In the genomic region with DNA sequence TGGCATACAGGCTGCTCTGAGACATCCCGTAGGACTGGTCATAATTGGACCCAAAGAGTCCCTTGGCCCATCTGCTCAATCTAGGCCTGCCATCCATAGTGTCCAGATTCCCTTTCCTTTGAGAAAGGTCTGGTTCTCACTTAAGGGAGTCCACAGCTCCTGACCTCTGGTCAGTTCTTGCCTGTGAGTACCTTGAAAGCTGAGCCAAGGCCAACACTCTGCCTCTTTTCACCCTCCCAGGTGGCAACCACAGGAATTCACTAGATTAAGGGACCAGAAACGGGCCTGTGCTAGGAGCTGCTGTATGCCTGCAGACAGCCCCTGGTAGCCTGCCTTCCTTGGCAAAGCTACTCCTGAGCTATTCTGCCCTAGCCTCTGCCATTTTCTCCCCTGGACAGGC, we compare ENCODE assay signal across 17 mouse cellular contexts. TPM values are rescaled to one million over a fixed set of nuclear protein-coding genes. Genes with fewer than 3 reads are reported as not detected.
DNase-seq lines count a peak whose midpoint lies in the region; ATAC-seq and TF ChIP-seq lines count a peak whose summit lies in the region.
"Had no signal": no experiment of that assay in that cellular context is flagged by ENCODE, and none has a peak within 500 bp of the region (broad histone marks: within the 10 kb centered on the region; RNA-seq: fewer than 3 reads in every experiment).

No protein-coding gene starts in this region.

- no peak for DNase-seq in forebrain, postnatal 0 days
- DNase-seq in forebrain, embryonic 11.5 days (ENCODE audit: low spot score) = no peak
- DNase-seq in hindbrain, embryonic 11.5 days (ENCODE audit: low spot score) = no peak
- peak; percentile 46 for DNase-seq in lung, adult 2 months
- DNase-seq in layer of hippocampus, adult 9-10 months (ENCODE audit: low spot score) = no peak
- no peak for DNase-seq in spleen, postnatal 10 days (ENCODE audit: low spot score in 2 of 2)
- DNase-seq: cerebellum, adult 2 months; embryo, embryonic 11 days; kidney, postnatal 25 days; right cerebral cortex, postnatal 25 days had no signal

- no peak for TF ChIP-seq POLR2A in lung, adult 2 months (IDR thresholded peaks at IDR 0.05; ENCODE audit: borderline replicate concordance, extremely low read depth, low read depth, low read length)

- 85% methylated on average over 2 of the region's 2 CpGs for WGBS in forebrain, postnatal 0 days
- WGBS in forebrain, embryonic 11.5 days = 95% methylated on average over 2 of the region's 2 CpGs
- 85% methylated on average over 2 of the region's 2 CpGs for WGBS in hindbrain, embryonic 13.5 days
- WGBS in hindbrain, embryonic 11.5 days = 79% methylated on average over 2 of the region's 2 CpGs
- WGBS in lung, adult 2 months = 72% methylated on average over 2 of the region's 2 CpGs
- WGBS in neural tube, embryonic 14.5 days = 89% methylated on average over 2 of the region's 2 CpGs

- 0 out of 2 replicates have a peak overlapping the region, but pooled peaks have one; percentile 92 for H3K4me2 ChIP-seq in forebrain, postnatal 0 days (ENCODE audit: low read depth)
- no peak overlapping the region for H3K4me2 ChIP-seq in forebrain, embryonic 11.5 days (ENCODE audit: low read depth, low read length, severe bottlenecking)
- H3K4me2 ChIP-seq in hindbrain, embryonic 13.5 days = peak overlapping the region; percentile 89
- no peak overlapping the region for H3K4me2 ChIP-seq in hindbrain, embryonic 11.5 days (replicated peaks; ENCODE audit: low read depth, low read length)
- H3K4me2 ChIP-seq in neural tube, embryonic 14.5 days (ENCODE audit: low read depth, low read length) = peak overlapping the region; percentile 89; the same call in 1 of the 2 replicates

- H3K36me3 ChIP-seq in forebrain, postnatal 0 days (ENCODE audit: insufficient read depth) = no peaks in the 10 kb centered on the region
- H3K36me3 ChIP-seq in forebrain, embryonic 11.5 days (ENCODE audit: control insufficient read depth, insufficient read depth, low read length) = no peaks in the 10 kb centered on the region
- no peaks in the 10 kb centered on the region for H3K36me3 ChIP-seq in hindbrain, embryonic 13.5 days
- no peaks in the 10 kb centered on the region for H3K36me3 ChIP-seq in hindbrain, embryonic 11.5 days (ENCODE audit: control insufficient read depth, insufficient read depth, low read length)
- H3K36me3 ChIP-seq in neural tube, embryonic 14.5 days (ENCODE audit: control insufficient read depth, insufficient read depth, low read length) = no peaks in the 10 kb centered on the region
- H3K36me3 ChIP-seq: limb, embryonic 15.5 days had no signal

- no peaks in the 10 kb centered on the region for H3K27me3 ChIP-seq in forebrain, postnatal 0 days (ENCODE audit: insufficient read depth, low read length)
- no peaks in the 10 kb centered on the region for H3K27me3 ChIP-seq in forebrain, embryonic 11.5 days (ENCODE audit: control insufficient read depth, insufficient read depth, low read length)
- no peaks in the 10 kb centered on the region for H3K27me3 ChIP-seq in hindbrain, embryonic 13.5 days
- peaks cover 2% of the 10 kb centered on the region; the same call in 1 of the 2 replicates for H3K27me3 ChIP-seq in hindbrain, embryonic 11.5 days (ENCODE audit: control insufficient read depth, insufficient read depth, low read length)
- H3K27me3 ChIP-seq in neural tube, embryonic 14.5 days (ENCODE audit: control insufficient read depth, insufficient read depth, low read length) = no peaks in the 10 kb centered on the region

- H3K4me3 ChIP-seq in forebrain, postnatal 0 days (ENCODE audit: low read depth, low read length) = no peak overlapping the region
- H3K4me3 ChIP-seq in forebrain, embryonic 11.5 days (ENCODE audit: low read depth, low read length) = no peak overlapping the region
- H3K4me3 ChIP-seq in hindbrain, embryonic 13.5 days = no peak overlapping the region; the same call in 1 of the 2 replicates
- no peak overlapping the region for H3K4me3 ChIP-seq in hindbrain, embryonic 11.5 days (ENCODE audit: low read depth, low read length)
- H3K4me3 ChIP-seq in lung, adult 2 months (replicated peaks; ENCODE audit: extremely low read depth, low read depth, low read length) = no peak overlapping the region
- no peak overlapping the region for H3K4me3 ChIP-seq in neural tube, embryonic 14.5 days (ENCODE audit: low read depth, low read length)
- H3K4me3 ChIP-seq: erythroblast, embryonic 14.5 days; left cerebral cortex, adult 2 months had no signal

- peaks cover 21% of the 10 kb centered on the region; the same call in 1 of the 2 replicates for H3K4me1 ChIP-seq in forebrain, postnatal 0 days (ENCODE audit: insufficient read depth)
- peaks cover 6% of the 10 kb centered on the region for H3K4me1 ChIP-seq in forebrain, embryonic 11.5 days (replicated peaks; ENCODE audit: control insufficient read depth, insufficient read depth, low read length)
- H3K4me1 ChIP-seq in hindbrain, embryonic 13.5 days (replicated peaks) = peaks cover 67% of the 10 kb centered on the region
- H3K4me1 ChIP-seq in hindbrain, embryonic 11.5 days (replicated peaks; ENCODE audit: control insufficient read depth, insufficient read depth, low read length) = no peaks in the 10 kb centered on the region; the same call in 1 of the 2 replicates
- H3K4me1 ChIP-seq in lung, adult 2 months (ENCODE audit: control insufficient read depth, insufficient read depth, low read length) = peaks cover 18% of the 10 kb centered on the region
- H3K4me1 ChIP-seq in neural tube, embryonic 14.5 days (ENCODE audit: control insufficient read depth, insufficient read depth, low read length) = peaks cover 33% of the 10 kb centered on the region

- H3K9ac ChIP-seq in forebrain, postnatal 0 days = no peak overlapping the region
- no peak overlapping the region for H3K9ac ChIP-seq in forebrain, embryonic 11.5 days (ENCODE audit: low read length)
- H3K9ac ChIP-seq in hindbrain, embryonic 13.5 days = peak overlapping the region; percentile 93
- no peak overlapping the region for H3K9ac ChIP-seq in hindbrain, embryonic 11.5 days (ENCODE audit: low read depth, low read length)
- H3K9ac ChIP-seq in neural tube, embryonic 14.5 days (replicated peaks; ENCODE audit: low read depth, low read length) = no peak overlapping the region
- H3K9ac ChIP-seq: limb, embryonic 15.5 days had no signal

- ATAC-seq in forebrain, postnatal 0 days = no peak
- ATAC-seq in forebrain, embryonic 11.5 days (replicated peaks; ENCODE audit: low FRiP score) = no peak
- no peak for ATAC-seq in hindbrain, embryonic 13.5 days (ENCODE audit: low FRiP score)
- no peak for ATAC-seq in hindbrain, embryonic 11.5 days (ENCODE audit: low FRiP score)
- ATAC-seq in neural tube, embryonic 14.5 days (ENCODE audit: low read depth) = no peak

- no peak overlapping the region for H3K27ac ChIP-seq in forebrain, postnatal 0 days (ENCODE audit: low read depth, low read length)
- no peak overlapping the region for H3K27ac ChIP-seq in forebrain, embryonic 11.5 days (ENCODE audit: low read depth, low read length)
- no peak overlapping the region for H3K27ac ChIP-seq in hindbrain, embryonic 13.5 days
- no peak overlapping the region for H3K27ac ChIP-seq in hindbrain, embryonic 11.5 days (ENCODE audit: low read depth, low read length)
- no peak overlapping the region for H3K27ac ChIP-seq in neural tube, embryonic 14.5 days (ENCODE audit: low read depth, low read length)
- H3K27ac ChIP-seq: left cerebral cortex, adult 2 months; limb, embryonic 15.5 days had no signal

- TF ChIP-seq CTCF in forebrain, postnatal 0 days (IDR thresholded peaks at IDR 0.05; ENCODE audit: low read depth) = no peak
- TF ChIP-seq CTCF in lung, adult 2 months (IDR thresholded peaks at IDR 0.05; ENCODE audit: insufficient read depth, low read length) = no peak

- no peaks in the 10 kb centered on the region for H3K9me3 ChIP-seq in forebrain, postnatal 0 days (ENCODE audit: low read length)
- no peaks in the 10 kb centered on the region for H3K9me3 ChIP-seq in forebrain, embryonic 11.5 days (ENCODE audit: control insufficient read depth, low read length)
- no peaks in the 10 kb centered on the region for H3K9me3 ChIP-seq in hindbrain, embryonic 13.5 days
- no peaks in the 10 kb centered on the region for H3K9me3 ChIP-seq in hindbrain, embryonic 11.5 days (ENCODE audit: control insufficient read depth, low read length)
- no peaks in the 10 kb centered on the region for H3K9me3 ChIP-seq in neural tube, embryonic 14.5 days (ENCODE audit: control insufficient read depth, low read length)
- H3K9me3 ChIP-seq: limb, embryonic 15.5 days had no signal

RNA-seq across cellular contexts. Expression of a gene that starts 2.5 kb away (rescaled TPM):
- total RNA-seq in forebrain, postnatal 0 days (2014; rRNA removed) = 32.4 and 40.3 TPM in 2 replicates
- polyA plus RNA-seq in forebrain, postnatal 0 days (2015; fragmentation: Nextera tagmentation; extraction: Ambion mirVana) = 10.7 and 13.9 TPM in 2 replicates
- 20.6 and 21.0 TPM in 2 replicates for polyA plus RNA-seq in forebrain, embryonic 11.5 days (2014; fragmentation: Nextera tagmentation; extraction: Ambion mirVana)
- polyA plus RNA-seq in hindbrain, embryonic 13.5 days (2015; fragmentation: Nextera tagmentation; extraction: Ambion mirVana) = 17.4 and 18.4 TPM in 2 replicates
- polyA plus RNA-seq in hindbrain, embryonic 11.5 days (2014; fragmentation: Nextera tagmentation; extraction: Ambion mirVana) = 13.0 and 15.7 TPM in 2 replicates
- polyA plus RNA-seq in lung, adult 2 months (2012; rRNA removed) = 120 and 133 TPM in 2 replicates
- polyA plus RNA-seq in neural tube, embryonic 14.5 days (2014; fragmentation: Nextera tagmentation; extraction: Ambion mirVana) = 19.6 and 26.2 TPM in 2 replicates

RNA-seq across cellular contexts. Expression of a gene that starts 22.5 kb away (rescaled TPM):
- 30.8 and 66.0 TPM in 2 replicates for total RNA-seq in forebrain, postnatal 0 days (2014; rRNA removed)
- 34.9 and 38.6 TPM in 2 replicates for polyA plus RNA-seq in forebrain, postnatal 0 days (2015; fragmentation: Nextera tagmentation; extraction: Ambion mirVana)
- polyA plus RNA-seq in forebrain, embryonic 11.5 days (2014; fragmentation: Nextera tagmentation; extraction: Ambion mirVana) = 43.1 and 46.5 TPM in 2 replicates
- 35.1 and 37.8 TPM in 2 replicates for polyA plus RNA-seq in hindbrain, embryonic 13.5 days (2015; fragmentation: Nextera tagmentation; extraction: Ambion mirVana)
- 36.5 and 40.3 TPM in 2 replicates for polyA plus RNA-seq in hindbrain, embryonic 11.5 days (2014; fragmentation: Nextera tagmentation; extraction: Ambion mirVana)
- polyA plus RNA-seq in lung, adult 2 months (2012; rRNA removed) = 26.1 and 31.8 TPM in 2 replicates
- polyA plus RNA-seq in neural tube, embryonic 14.5 days (2014; fragmentation: Nextera tagmentation; extraction: Ambion mirVana) = 28.4 and 29.9 TPM in 2 replicates

RNA-seq across cellular contexts. Expression of a gene that starts 22.9 kb away (rescaled TPM):
- 11.8 and 15.7 TPM in 2 replicates for total RNA-seq in forebrain, postnatal 0 days (2014; rRNA removed)
- 10.7 and 13.4 TPM in 2 replicates for polyA plus RNA-seq in forebrain, postnatal 0 days (2015; fragmentation: Nextera tagmentation; extraction: Ambion mirVana)
- 14.6 and 15.0 TPM in 2 replicates for polyA plus RNA-seq in forebrain, embryonic 11.5 days (2014; fragmentation: Nextera tagmentation; extraction: Ambion mirVana)
- polyA plus RNA-seq in hindbrain, embryonic 13.5 days (2015; fragmentation: Nextera tagmentation; extraction: Ambion mirVana) = 16.6 and 17.4 TPM in 2 replicates
- 8.9 and 10.0 TPM in 2 replicates for polyA plus RNA-seq in hindbrain, embryonic 11.5 days (2014; fragmentation: Nextera tagmentation; extraction: Ambion mirVana)
- polyA plus RNA-seq in lung, adult 2 months (2012; rRNA removed) = 17.1 and 20.8 TPM in 2 replicates
- polyA plus RNA-seq in neural tube, embryonic 14.5 days (2014; fragmentation: Nextera tagmentation; extraction: Ambion mirVana) = 12.8 and 15.6 TPM in 2 replicates

RNA-seq across cellular contexts. Expression of a gene that starts 44.2 kb away (rescaled TPM):
- total RNA-seq in forebrain, postnatal 0 days (2014; rRNA removed) = 1.2 and 1.3 TPM in 2 replicates
- polyA plus RNA-seq in forebrain, postnatal 0 days (2015; fragmentation: Nextera tagmentation; extraction: Ambion mirVana) = 0.86 and 1.8 TPM in 2 replicates
- not detected in 2 replicates for polyA plus RNA-seq in forebrain, embryonic 11.5 days (2014; fragmentation: Nextera tagmentation; extraction: Ambion mirVana)
- 0.94 and 2.1 TPM in 2 replicates for polyA plus RNA-seq in hindbrain, embryonic 13.5 days (2015; fragmentation: Nextera tagmentation; extraction: Ambion mirVana)
- not detected in 2 replicates for polyA plus RNA-seq in hindbrain, embryonic 11.5 days (2014; fragmentation: Nextera tagmentation; extraction: Ambion mirVana)
- 2.4 and 4.2 TPM in 2 replicates for polyA plus RNA-seq in lung, adult 2 months (2012; rRNA removed)
- 1.4 and 1.6 TPM in 2 replicates for polyA plus RNA-seq in neural tube, embryonic 14.5 days (2014; fragmentation: Nextera tagmentation; extraction: Ambion mirVana)
- total RNA-seq: adrenal gland, postnatal 4 days; left cerebral cortex, adult 2 months; neutrophil, adult 5-6 weeks had no signal
- polyA plus RNA-seq: erythroblast, embryonic 14.5 days had no signal

RNA-seq across cellular contexts. Expression of a gene that starts 48.2 kb away (rescaled TPM):
- 0.33 and 0.85 TPM in 2 replicates for total RNA-seq in forebrain, postnatal 0 days (2014; rRNA removed)
- polyA plus RNA-seq in forebrain, postnatal 0 days (2015; fragmentation: Nextera tagmentation; extraction: Ambion mirVana) = 0.47 and 1.2 TPM in 2 replicates
- 0.17 and 0.33 TPM in 2 replicates for polyA plus RNA-seq in forebrain, embryonic 11.5 days (2014; fragmentation: Nextera tagmentation; extraction: Ambion mirVana)
- polyA plus RNA-seq in hindbrain, embryonic 13.5 days (2015; fragmentation: Nextera tagmentation; extraction: Ambion mirVana) = 0.45 and 0.48 TPM in 2 replicates
- 0.66 and 0.71 TPM in 2 replicates for polyA plus RNA-seq in hindbrain, embryonic 11.5 days (2014; fragmentation: Nextera tagmentation; extraction: Ambion mirVana)
- polyA plus RNA-seq in lung, adult 2 months (2012; rRNA removed) = 1.9 and 2.4 TPM in 2 replicates
- 0.13 and 0.82 TPM in 2 replicates for polyA plus RNA-seq in neural tube, embryonic 14.5 days (2014; fragmentation: Nextera tagmentation; extraction: Ambion mirVana)
- polyA plus RNA-seq: erythroblast, embryonic 14.5 days had no signal

Comparison
In these comparisons a context has a peak if more than half of its experiments do, and no peak if none do; other contexts are left out.
1. H3K4me2 ChIP-seq: peak in forebrain, postnatal 0 days (single experiment), hindbrain, embryonic 13.5 days (single experiment) and neural tube, embryonic 14.5 days (single experiment); none in forebrain, embryonic 11.5 days (single experiment) and hindbrain, embryonic 11.5 days (single experiment).